Mouse (Mus musculus): Measurements from ENCODE around the gene Ubxn2a. TPM values are rescaled to one million over a fixed set of nuclear protein-coding genes. Genes with fewer than 3 reads are reported as not detected.
"Not testable (repeated sequence)": the region's sequence is repeated elsewhere in the genome, so short reads cannot be mapped to it uniquely, and the experiment has no call there.

Ubxn2a gene
- polyA plus RNA-seq (2016; fragmentation: Nextera tagmentation; extraction: Ambion mirVana): 20.3 and 22.4 TPM in 2 replicates

DNA sequence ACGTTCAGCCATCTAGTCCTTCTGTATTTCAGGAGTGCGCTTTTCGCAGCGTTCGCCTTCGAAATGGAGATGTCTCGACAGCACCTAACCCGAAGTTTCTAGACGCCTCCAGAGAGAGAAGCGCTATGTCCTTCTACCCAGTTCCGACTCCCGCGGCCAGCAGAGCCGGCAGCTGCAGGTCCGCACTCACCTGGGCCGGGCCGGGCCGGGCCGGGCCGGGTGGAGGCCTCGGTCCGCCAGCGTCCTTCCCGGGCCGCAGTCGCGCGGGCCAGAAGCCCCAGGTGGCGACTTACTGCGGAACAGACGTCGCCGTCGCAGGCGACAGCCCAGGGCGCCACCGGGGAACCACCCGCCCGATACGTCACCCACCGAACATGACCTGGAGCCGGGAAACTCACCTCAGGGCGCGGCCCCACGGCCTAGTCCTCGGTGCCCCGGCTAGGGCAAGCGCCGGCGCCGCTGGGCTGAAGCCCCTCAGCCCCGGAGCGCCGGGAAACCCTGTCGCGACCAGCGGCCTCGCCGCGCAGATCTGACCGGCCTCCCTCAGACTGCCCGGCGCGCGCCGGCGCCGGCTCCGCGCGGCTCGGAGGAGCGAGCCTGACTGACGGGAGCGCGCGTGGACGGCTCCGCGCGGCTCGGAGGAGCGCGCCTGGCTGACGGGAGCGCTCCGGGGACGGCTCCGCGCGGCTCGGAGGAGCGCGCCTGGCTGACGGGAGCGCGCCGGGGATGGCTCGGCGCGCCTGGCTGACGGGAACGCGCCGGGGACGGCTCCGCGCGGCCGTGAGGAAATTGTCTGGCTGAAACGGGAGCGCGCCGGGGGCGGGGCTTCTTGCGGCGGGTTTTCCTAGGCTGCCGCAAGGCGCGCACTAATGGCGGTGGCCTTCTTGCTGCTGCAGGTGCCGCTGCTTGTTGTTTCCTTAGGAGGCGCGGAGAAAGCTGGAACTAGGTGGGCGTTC, at the start of gene Ubxn2a:
Ubxn2a (minus strand) TSS at position 755 of the 956 bp plus-strand sequence.
- Histone ChIP-seq H3K4me1 (no peaks in the 10 kb centered on the region; the same call in 1 of the 2 replicates), H3K27me3 (replicated peaks; ENCODE audit: low read depth, poor library complexity, severe bottlenecking) (no peaks in the 10 kb centered on the region), H3K4me3 (peak within 1 kb of the TSS; percentile 85), H3K9me3 (no peaks in the 10 kb centered on the region), H3K36me3 (replicated peaks) (0 out of 2 replicates have a peak, but pooled peaks cover 6% of the 10 kb centered on the region), H3K27ac (replicated peaks) (peak within 1 kb of the TSS; percentile 89)
- DNase-seq (ENCODE audit: low spot score): peak; percentile 94
- WGBS: under 1% methylated on average over 125 of the region's 125 CpGs

DNA sequence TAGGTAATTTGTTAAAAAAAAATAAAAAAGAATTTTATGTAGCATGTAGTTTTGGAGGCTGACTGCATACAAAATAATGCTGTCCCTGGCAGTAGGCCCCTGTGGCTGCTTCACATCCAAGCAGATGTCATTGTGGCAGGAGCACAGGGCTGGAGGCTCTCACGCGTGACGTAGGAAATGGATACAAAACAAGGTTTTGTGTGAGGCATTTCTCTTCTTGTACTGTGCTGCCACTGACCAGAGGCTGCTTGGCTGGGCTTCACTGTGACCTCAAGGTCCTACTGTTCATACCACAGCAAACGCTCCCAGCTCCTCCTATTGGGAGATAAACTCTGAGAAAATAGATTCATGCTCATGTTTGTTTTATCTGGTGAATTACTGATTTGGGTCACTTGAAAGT, 45.7 kb upstream of the Ubxn2a start:
- Histone ChIP-seq H3K27ac (replicated peaks) (no peak overlapping the region), H3K9me3 (no peaks in the 10 kb centered on the region), H3K4me3 (no peak overlapping the region), H3K4me1 (no peaks in the 10 kb centered on the region), H3K27me3 (replicated peaks; ENCODE audit: low read depth, poor library complexity, severe bottlenecking) (no peaks in the 10 kb centered on the region), H3K36me3 (replicated peaks) (peaks cover 81% of the 10 kb centered on the region)
- 86% methylated on average over 4 of the region's 4 CpGs for WGBS
- no peak for DNase-seq (ENCODE audit: low spot score)

DNA sequence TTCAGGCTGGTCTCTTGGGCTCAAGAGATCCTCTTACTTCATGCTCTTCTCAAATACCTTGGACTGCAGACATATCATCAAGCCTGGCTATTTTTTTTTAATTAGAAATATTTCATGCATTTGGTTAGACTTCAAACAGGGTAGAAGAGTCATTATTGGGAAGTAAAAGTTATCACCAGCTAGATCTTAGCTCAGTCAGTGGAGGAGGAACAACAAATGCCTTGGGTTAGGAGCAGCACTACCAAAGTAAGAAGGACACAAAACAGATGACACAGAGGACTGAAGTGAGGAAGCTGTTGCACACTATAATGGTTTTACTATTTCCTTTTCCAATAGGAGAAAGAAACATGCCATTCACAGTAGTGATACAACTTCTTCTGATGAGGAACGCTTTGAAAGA, 44.8 kb upstream of the Ubxn2a start:
- H3K36me3 ChIP-seq (replicated peaks): peaks cover 86% of the 10 kb centered on the region

DNA sequence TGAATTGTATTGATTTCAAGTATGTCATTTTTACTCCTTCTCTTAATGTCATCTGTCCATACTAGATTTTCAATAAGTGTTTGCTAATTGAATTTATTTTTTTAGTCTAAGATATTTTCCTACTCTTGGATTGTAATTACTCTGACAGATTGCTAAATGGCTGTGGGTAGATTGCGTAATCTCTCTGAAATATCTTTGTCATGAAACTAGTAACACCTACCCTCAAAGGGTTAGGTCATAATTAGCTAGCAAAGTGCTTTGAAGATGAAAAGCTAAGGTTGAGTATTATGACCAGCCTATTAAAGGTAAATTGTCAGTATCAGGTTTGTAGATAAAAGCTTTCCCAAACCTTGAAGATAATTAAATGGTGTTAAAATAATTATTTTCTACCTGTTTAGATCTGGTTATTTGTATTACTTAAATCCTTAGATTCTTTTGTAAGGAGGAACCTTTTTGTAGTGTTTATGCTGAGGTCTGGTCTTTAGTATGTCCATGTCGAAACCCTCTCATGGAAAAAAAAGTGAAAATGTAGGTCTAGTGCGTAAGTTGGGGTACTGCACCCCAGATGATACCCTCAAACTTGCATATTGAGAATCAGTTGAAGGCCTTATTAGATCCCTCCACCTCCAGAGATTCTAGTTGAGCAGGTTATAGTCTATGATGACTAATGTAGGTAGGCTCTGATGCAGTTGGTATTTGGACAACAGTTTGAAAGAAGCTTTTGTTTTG, 23.5 kb upstream of the Ubxn2a start:
- Histone ChIP-seq H3K36me3 (replicated peaks) (peaks cover 7% of the 10 kb centered on the region), H3K9me3 (no peaks in the 10 kb centered on the region), H3K27ac (replicated peaks) (no peak overlapping the region), H3K4me1 (no peaks in the 10 kb centered on the region), H3K4me3 (no peak overlapping the region), H3K27me3 (replicated peaks; ENCODE audit: low read depth, poor library complexity, severe bottlenecking) (no peaks in the 10 kb centered on the region)
- DNase-seq (ENCODE audit: low spot score): no peak
- 92% methylated on average over 3 of the region's 3 CpGs for WGBS

More for the DNA sequence above, 44.8 kb upstream of the Ubxn2a start:
- no peaks in the 10 kb centered on the region for H3K4me1 ChIP-seq
- H3K27ac ChIP-seq (replicated peaks): no peak overlapping the region
- 92% methylated on average over 1 of the region's 1 CpGs for WGBS
- H3K4me3 ChIP-seq: no peak overlapping the region
- no peak for DNase-seq (ENCODE audit: low spot score)
- H3K27me3 ChIP-seq (replicated peaks; ENCODE audit: low read depth, poor library complexity, severe bottlenecking): no peaks in the 10 kb centered on the region
- no peaks in the 10 kb centered on the region for H3K9me3 ChIP-seq

DNA sequence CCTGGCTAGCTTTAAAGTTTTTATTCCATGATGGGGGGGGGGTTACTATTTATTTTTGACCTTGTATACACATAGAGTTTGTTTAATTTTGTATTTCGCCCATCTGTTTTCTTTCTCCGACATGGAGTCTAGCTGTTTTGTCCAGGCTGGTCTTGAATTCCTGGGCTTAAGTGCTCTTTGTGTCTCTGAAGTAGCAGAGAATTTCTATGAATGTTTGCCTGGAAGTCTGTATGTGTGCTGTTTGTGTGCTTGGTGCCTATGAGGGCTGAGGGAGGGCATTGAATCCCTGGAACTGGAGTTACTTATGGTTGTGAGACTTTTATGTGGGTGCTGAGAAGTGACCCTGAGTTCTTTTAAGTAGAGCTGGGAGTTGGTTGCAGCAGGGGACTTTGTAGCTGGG, 20.7 kb upstream of the Ubxn2a start:
- Histone ChIP-seq H3K27ac (replicated peaks) (no peak overlapping the region), H3K9me3 (no peaks in the 10 kb centered on the region), H3K36me3 (replicated peaks) (peaks cover 14% of the 10 kb centered on the region), H3K4me1 (no peaks in the 10 kb centered on the region), H3K4me3 (no peak overlapping the region), H3K27me3 (replicated peaks; ENCODE audit: low read depth, poor library complexity, severe bottlenecking) (no peaks in the 10 kb centered on the region)
- no peak for DNase-seq (ENCODE audit: low spot score)
- WGBS: 95% methylated on average over 2 of the region's 2 CpGs

DNA sequence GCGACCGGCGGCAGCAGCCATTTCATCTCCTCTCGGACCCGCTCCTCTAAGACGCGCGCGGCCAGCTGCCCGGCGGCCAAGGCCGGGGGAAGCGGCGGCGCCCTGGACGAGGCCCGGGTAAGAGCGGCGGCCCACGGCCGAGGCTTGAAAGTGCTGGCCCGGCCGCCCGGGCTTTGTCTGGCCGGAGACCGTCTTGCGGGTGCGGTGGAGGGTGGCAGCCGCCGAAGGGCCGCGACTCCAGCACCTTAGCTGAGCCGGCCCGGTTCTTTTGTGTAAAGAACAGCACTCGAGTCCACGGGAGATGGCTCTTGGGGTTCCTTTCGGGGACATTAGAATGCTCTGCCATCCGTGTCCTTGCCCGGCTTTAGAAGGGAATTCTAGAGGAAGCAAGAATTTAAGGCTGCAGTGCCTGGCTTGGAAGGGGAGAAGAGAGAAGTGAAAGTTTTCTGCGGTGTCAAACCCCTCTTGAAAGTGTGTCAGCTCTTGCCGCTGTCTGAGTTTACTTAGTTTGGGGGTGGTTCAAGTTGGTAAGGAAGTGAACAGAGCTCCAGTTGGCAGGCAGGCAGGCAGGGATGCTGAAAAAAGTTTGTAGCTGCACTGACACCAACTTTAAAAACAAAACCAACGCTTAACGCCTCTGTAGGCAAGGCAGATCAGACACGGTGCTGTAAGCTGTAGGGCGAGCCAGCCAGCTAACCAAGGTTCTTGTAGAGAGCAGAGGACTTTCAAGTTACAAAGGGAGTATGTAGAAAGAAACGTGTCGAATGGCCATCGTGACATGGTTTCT, 10.5 kb upstream of the Ubxn2a start:
- WGBS: under 1% methylated on average over 48 of the region's 48 CpGs
- Histone ChIP-seq H3K4me3 (peak overlapping the region; percentile 95), H3K27me3 (replicated peaks; ENCODE audit: low read depth, poor library complexity, severe bottlenecking) (no peaks in the 10 kb centered on the region)

DNA sequence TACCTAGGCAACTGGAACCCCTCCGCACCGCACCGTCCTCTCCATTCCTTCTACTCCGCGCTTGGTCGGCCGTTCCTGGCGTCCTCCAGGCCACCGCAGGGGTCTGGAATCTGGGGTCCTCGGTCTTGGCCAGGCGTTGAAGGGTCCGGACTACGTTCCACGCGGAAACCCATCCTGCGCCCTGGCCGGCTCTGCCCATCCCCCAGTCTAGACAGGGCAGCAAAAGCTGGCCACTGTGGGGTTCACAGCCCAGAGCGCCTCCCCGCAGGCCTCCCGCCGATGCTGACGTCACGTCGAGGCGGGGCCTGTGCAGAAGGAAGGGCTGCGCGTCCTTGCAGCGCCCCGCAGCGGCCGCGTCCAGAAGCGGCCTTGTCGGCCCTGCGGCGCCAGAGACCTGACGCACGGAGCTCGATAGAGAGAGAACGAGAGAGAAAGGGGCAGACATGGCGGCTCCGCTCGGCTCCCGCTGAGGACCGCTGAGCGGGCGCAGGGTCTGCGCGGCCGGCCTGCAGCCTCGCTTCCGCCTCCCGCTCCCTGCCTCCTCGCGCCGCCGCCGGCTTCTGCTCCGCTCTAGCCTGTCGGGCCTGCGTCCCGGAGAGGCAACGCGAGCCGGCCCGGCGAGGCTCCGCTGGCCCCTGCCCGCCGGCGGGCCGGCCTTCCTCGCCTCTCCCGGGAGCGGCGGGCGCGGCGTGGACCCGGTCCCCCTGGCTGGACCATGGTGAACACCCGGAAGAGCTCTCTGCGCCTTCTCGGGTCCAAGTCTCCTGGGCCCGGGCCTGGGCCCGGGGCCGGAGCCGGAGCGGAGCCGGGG, 9.7 kb upstream of the Ubxn2a start, which contains the start of gene Atad2b:
Atad2b (plus strand) TSS at position 360 of the 811 bp plus-strand sequence.
- H3K4me1 ChIP-seq: peaks cover 11% of the 10 kb centered on the region
- peak within 1 kb of the TSS; percentile 95 for H3K4me3 ChIP-seq
- H3K9me3 ChIP-seq: no peaks in the 10 kb centered on the region
- H3K36me3 ChIP-seq (replicated peaks): no peaks in the 10 kb centered on the region
- under 1% methylated on average over 89 of the region's 89 CpGs for WGBS
- H3K27me3 ChIP-seq (replicated peaks; ENCODE audit: low read depth, poor library complexity, severe bottlenecking): no peaks in the 10 kb centered on the region
- peak; percentile 98 for DNase-seq (ENCODE audit: low spot score)
- H3K27ac ChIP-seq (replicated peaks): peak within 1 kb of the TSS; percentile 98

More for the DNA sequence above, 10.5 kb upstream of the Ubxn2a start:
- Histone ChIP-seq H3K36me3 (replicated peaks) (no peaks in the 10 kb centered on the region), H3K4me1 (peaks cover 11% of the 10 kb centered on the region), H3K9me3 (no peaks in the 10 kb centered on the region), H3K27ac (replicated peaks) (peak overlapping the region; percentile 98)
- peak; percentile 80 for DNase-seq (ENCODE audit: low spot score)

DNA sequence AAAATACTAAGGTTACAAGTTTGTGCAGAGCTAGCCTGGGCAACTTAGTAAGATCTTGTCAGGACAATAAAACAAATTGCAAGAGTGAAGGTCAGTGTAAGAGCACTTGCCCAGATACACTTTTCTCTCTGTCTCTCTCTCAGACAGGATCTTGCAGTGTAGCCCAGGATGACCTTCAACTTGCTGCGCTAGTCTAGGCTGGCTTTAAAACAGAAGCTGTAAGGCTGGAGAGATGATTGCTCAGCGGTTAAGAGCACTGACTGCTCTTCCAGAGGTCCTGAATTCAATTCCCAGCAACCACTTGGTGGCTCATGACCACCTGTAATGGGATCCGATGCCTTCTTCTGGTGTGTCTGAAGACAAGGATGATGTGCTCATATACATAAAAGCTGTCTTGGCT, 7.4 kb upstream of the Ubxn2a start:
- Histone ChIP-seq H3K27ac (replicated peaks) (no peak overlapping the region), H3K4me1 (peaks cover 11% of the 10 kb centered on the region), H3K9me3 (no peaks in the 10 kb centered on the region), H3K4me3 (no peak overlapping the region), H3K27me3 (replicated peaks; ENCODE audit: low read depth, poor library complexity, severe bottlenecking) (no peaks in the 10 kb centered on the region), H3K36me3 (replicated peaks) (no peaks in the 10 kb centered on the region)
- no peak for DNase-seq (ENCODE audit: low spot score)
- 82% methylated on average over 3 of the region's 3 CpGs for WGBS

DNA sequence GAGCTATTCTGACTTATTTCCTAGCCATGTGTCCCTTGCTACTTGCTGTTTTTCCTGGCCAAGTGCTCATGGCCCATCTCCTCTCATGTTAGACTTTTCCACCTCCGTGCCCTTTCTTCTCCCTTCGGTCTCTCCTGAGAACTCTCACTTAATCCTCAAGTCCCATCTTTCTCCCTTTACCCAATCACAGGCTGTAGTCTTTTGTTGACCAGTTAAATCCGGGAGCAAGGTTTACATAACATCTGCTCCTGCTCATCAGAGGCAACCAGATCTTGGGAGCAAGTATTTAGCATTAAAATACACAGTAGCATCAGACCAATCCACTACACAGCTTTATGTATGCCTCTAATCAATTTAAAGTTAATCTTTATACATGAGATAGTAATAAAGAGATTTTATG, 6.9 kb upstream of the Ubxn2a start:
- no peak overlapping the region for H3K27ac ChIP-seq (replicated peaks)
- WGBS: 46% methylated on average over 3 of the region's 3 CpGs
- no peak overlapping the region for H3K4me3 ChIP-seq
- H3K27me3 ChIP-seq (replicated peaks; ENCODE audit: low read depth, poor library complexity, severe bottlenecking): no peaks in the 10 kb centered on the region
- no peaks in the 10 kb centered on the region for H3K36me3 ChIP-seq (replicated peaks)
- no peaks in the 10 kb centered on the region for H3K9me3 ChIP-seq
- DNase-seq (ENCODE audit: low spot score): no peak
- H3K4me1 ChIP-seq: peaks cover 9% of the 10 kb centered on the region

DNA sequence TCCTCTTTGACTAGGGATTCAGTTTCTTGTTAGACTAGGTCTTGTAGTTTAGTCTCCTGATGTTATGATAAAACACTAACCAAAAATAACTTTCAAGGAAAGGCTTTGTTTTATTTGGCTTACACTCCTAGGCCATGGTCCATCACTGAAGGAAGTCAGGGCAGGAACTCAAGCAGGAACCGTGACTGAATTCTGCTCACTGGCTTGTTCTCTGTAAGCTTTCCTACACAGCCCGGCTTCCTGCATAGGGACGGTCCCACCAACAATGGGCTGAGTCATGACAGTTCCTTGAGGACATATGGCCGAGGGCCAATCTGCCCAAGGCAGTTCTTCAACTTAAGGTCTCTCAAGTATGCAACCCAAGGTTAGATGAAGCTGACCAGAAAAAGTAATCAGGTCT, 4.2 kb upstream of the Ubxn2a start:
- Histone ChIP-seq H3K27ac (replicated peaks) (no peak overlapping the region), H3K9me3 (no peaks in the 10 kb centered on the region), H3K36me3 (replicated peaks) (no peaks in the 10 kb centered on the region), H3K4me3 (no peak overlapping the region), H3K27me3 (replicated peaks; ENCODE audit: low read depth, poor library complexity, severe bottlenecking) (no peaks in the 10 kb centered on the region), H3K4me1 (no peaks in the 10 kb centered on the region; the same call in 1 of the 2 replicates)
- DNase-seq (ENCODE audit: low spot score): no peak
- WGBS: 85% methylated on average over 4 of the region's 4 CpGs

DNA sequence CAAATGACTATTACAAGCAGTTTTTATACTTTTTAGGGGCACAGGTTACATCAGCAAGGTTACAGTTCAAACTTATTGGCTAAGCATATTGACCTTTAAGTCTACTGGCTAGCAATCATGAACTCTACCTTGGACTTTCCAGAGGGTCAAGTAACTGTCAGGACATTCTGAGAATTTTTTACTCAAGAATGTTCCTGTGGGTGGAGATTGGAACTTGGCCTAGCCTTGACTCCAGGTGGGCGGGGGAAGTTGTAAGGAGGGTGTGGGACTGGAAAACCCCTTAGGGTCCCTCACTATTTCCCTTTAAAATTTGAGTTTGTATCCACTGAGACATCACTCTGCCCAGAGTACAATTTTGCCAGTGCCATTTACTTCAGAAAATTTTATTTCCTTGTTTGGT, 3.0 kb upstream of the Ubxn2a start:
- not testable (repeated sequence) for H3K27me3 ChIP-seq (replicated peaks; ENCODE audit: low read depth, poor library complexity, severe bottlenecking); H3K36me3 ChIP-seq (replicated peaks); H3K4me1 ChIP-seq; H3K4me3 ChIP-seq; H3K27ac ChIP-seq (replicated peaks); DNase-seq (ENCODE audit: low spot score); H3K9me3 ChIP-seq
- 92% methylated on average over 1 of the region's 1 CpGs for WGBS
